Mouse (Mus musculus) lung, postnatal 0 days (tissue): ENCODE results near the gene Lipa.

Source experiments
- CTCF ChIP-seq: IDR thresholded peaks from 2 replicates; pipeline ENCODE4 v1.5.1; 2016; ENCODE audit warnings: antibody characterized with exemption, mild to moderate bottlenecking
- EP300 ChIP-seq: IDR thresholded peaks from 2 replicates; pipeline ENCODE4 v1.6.1; 2016; ENCODE audit warnings: antibody characterized with exemption, mild to moderate bottlenecking, control low read depth

DNA sequence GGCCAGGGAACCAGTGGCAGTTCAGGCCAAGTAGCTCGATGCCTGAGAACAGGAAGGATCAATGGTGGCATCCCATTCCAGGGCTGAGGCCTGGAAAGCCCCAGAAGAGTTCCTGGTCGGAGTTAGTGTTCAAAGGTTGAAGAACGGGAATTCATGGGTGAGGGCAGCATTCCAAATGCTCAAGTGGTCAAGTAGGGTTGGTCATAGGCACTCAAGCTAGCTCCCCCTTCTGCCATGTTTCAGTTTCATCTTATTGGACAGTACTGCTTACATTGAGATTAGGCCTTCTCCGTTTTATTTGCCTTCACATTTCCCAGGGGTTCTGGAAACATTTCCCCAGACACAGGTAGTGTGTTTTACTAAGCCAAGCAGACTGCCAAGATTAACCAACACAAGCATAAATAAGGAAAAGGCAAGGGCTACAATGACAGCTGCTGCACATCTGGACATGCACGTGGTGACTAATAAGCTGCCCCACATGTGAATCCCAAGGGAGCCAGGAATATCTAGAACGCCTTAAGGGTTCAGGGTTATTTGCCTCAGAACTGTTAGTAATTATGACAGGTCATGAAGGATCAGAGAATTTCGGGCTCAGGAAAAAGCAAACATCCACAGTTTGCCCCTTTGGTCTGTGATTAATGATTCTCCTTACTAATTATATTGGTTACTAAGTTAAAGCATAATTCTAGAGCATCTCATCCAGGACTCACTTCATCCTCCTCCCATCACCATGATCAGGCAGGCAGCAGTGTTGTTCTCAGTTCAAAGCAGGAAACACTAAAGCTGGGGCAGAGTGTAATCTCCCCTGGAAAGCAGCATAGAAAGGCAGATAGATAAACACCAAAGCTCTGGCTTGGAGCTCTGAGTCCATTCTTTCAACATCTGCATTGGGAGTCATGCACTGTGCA, 42.0 kb upstream of the Lipa start:
- TF ChIP-seq CTCF (no peak; the same call in 1 of the 2 replicates), EP300 (peak; percentile 85)
